Mouse (Mus musculus) spleen, adult 10 weeks (tissue): ENCODE results near the gene Prrg1. TPM values are rescaled to one million over a fixed set of nuclear protein-coding genes. Genes with fewer than 3 reads are reported as not detected.

ENCODE experiments used
- polyA plus RNA-seq: library from polyadenylated mRNA; stranded (reverse); fragments of 350-450 nt; fragmentation: Illumina TruSeq; extraction: RNeasy Lipid Tissue Mini Kit (QIAGEN cat#74804); gene quantifications from one replicate; pipeline ENCODE4 v1.2.3, GENCODE M21; 2015; ENCODE audit warnings: low replicate concordance; ENCODE audit not compliant: insufficient read depth

Prrg1 gene
- polyA plus RNA-seq: 6.6 TPM

DNA sequence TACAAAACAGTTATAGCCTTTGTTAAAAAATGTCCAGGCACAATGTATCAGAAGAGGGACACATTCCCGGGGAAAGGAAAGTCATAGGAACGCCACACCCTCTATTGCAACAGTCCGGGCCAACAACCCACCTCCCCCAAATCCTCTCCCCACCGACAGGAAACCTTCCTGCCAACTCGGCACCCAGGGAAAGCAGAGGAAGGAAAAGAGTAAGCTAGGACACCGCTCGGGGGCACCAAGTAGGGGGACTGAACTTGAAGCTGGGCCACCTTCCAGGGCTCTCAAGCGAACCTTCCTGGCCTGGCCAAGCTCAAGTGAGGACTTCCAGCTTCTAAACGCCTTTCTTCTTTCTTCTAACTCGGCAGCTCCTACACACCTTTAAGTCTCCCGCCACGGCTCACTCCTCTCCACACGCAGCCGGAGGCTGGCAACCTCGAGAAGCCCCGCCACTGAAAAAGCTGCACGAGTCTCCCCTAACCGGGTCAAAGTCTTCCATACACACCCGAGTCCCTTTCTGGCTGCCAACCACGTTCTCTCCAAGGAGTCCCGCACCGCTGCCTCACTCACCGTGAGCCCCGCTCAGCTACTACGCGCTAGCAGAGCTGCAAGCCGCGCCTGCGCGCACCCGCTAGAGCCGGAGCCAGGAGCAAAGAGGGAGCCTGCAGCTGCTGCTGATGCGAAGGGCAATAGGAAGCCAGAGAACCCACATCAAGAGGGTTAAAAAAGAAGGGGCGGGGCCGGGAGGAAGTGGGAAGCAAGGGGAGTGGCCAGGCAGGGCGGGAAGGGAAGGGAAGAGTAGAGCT, at the start of gene Prrg1:
Gene Prrg1 (minus strand): TSS at position 695 of the 803 bp plus-strand sequence.

Other genes starting within 250 kb of the Prrg1 start
- not detected for gene 4930480E11Rik, start 214.3 kb downstream of the Prrg1 start, polyA plus RNA-seq
- not detected for gene Fam47c, start 153.9 kb upstream of the Prrg1 start, polyA plus RNA-seq